Mouse (Mus musculus) midbrain, postnatal 0 days (tissue): ENCODE data around the gene Ptprt. TPM values are rescaled to one million over a fixed set of nuclear protein-coding genes. Genes with fewer than 3 reads are reported as not detected.
A peak's percentile ranks its signal among the peaks of the same experiment; 100 is the strongest.

Experiments used
- ATAC-seq: fragments of 200-750 bp; cut with Nextera tagmentation; 2 replicates; pipeline ENCODE4 v1.8.0; 2017; ENCODE audit warnings: moderate number of reproducible peaks, mild to moderate bottlenecking, moderate TSS enrichment, moderate library complexity; ENCODE audit not compliant: low FRiP score
- DNase-seq: peaks from one replicate; pipeline ENCODE4 v3.0.0-alpha.2; 2015; ENCODE audit warnings: low spot score
- H3K27ac ChIP-seq: fragments of 300-500 bp; sonication (generic); 2 replicates; pipeline ENCODE4 v1.5.1; 2014; ENCODE audit warnings: low read depth, mild to moderate bottlenecking, low read length, mixed read lengths
- H3K27me3 ChIP-seq: fragments of 300-500 bp; sonication (generic); 2 replicates; pipeline ENCODE4 v1.6.1; 2014; ENCODE audit warnings: low read length, control low read depth, mixed read lengths; ENCODE audit not compliant: insufficient read depth
- H3K36me3 ChIP-seq: fragments of 300-500 bp; sonication (generic); 2 replicates; pipeline ENCODE4 v1.6.1; 2014; ENCODE audit warnings: low read length, control low read depth, mixed read lengths; ENCODE audit not compliant: insufficient read depth
- H3K4me1 ChIP-seq: fragments of 300-500 bp; sonication (generic); 2 replicates; pipeline ENCODE4 v1.6.1; 2014; ENCODE audit warnings: mild to moderate bottlenecking, control low read depth, antibody characterized with exemption, low read length, mixed read lengths; ENCODE audit not compliant: insufficient read depth
- H3K4me2 ChIP-seq: fragments of 300-500 bp; sonication (generic); 2 replicates; pipeline ENCODE4 v1.6.1; 2014; ENCODE audit warnings: low read depth, mild to moderate bottlenecking, low read length, mixed read lengths; ENCODE audit not compliant: poor library complexity, severe bottlenecking
- H3K4me3 ChIP-seq: fragments of 300-500 bp; sonication (generic); 2 replicates; pipeline ENCODE4 v1.5.1; 2014; ENCODE audit warnings: low read depth, mild to moderate bottlenecking, low read length, moderate library complexity
- H3K9ac ChIP-seq: fragments of 300-500 bp; sonication (generic); replicated peaks from 2 replicates; pipeline ENCODE4 v1.6.1; 2014; ENCODE audit warnings: mild to moderate bottlenecking, low read length, moderate library complexity, mixed read lengths; ENCODE audit not compliant: poor library complexity, severe bottlenecking
- H3K9me3 ChIP-seq: fragments of 300-500 bp; sonication (generic); 2 replicates; pipeline ENCODE4 v1.6.1; 2016; ENCODE audit warnings: low read length, control low read depth
- CTCF ChIP-seq: IDR thresholded peaks from 2 replicates; pipeline ENCODE4 v1.5.1; 2016; ENCODE audit warnings: antibody characterized with exemption, mild to moderate bottlenecking
- whole genome bisulfite sequencing: fragments of 180-500 bp; shearing (Covaris S2); extraction: QIAGEN DNeasy Blood & Tissue Kit; methylation state at CpG from one replicate; pipeline ENCODE4 v1.1.7; 2014; 5-methylcytosine and 5-hydroxymethylcytosine counted together
- polyA plus RNA-seq: library from polyadenylated mRNA; unstranded; fragments of >200 nt; fragmentation: Nextera tagmentation; extraction: Ambion mirVana; gene quantifications from 2 replicates; pipeline ENCODE4 v1.2.1, GENCODE M21; 2015
- total RNA-seq: library from RNA; depleted of rRNA; stranded (reverse); fragments of >200 nt; gene quantifications from 2 replicates; pipeline ENCODE4 v1.2.3, GENCODE M21; 2014

Ptprt gene
- total and polyA plus RNA-seq, 2 experiments from 2014 or later: 12.6 to 72.2 TPM

- Histone ChIP-seq H3K4me3 (no peak overlapping the region), H3K9me3 (no peaks in the 10 kb centered on the region), H3K27me3 (no peaks in the 10 kb centered on the region), H3K4me1 (no peaks in the 10 kb centered on the region), H3K27ac (no peak overlapping the region), H3K9ac (no peak overlapping the region), H3K36me3 (no peaks in the 10 kb centered on the region), H3K4me2 (no peak overlapping the region)
- no peak for ATAC-seq
- TF ChIP-seq CTCF: no peak
- no peak for DNase-seq
- WGBS: 32% methylated on average over 1 of the region's 1 CpGs
Observed at GRCm38 (mm10) chr2:162222476-162222875, 438.5 kb downstream of the Ptprt start.

GRCm38 (mm10) chr2:162220586-162220985 is 440.4 kb downstream of the Ptprt start:
- Histone ChIP-seq H3K4me1 (no peaks in the 10 kb centered on the region), H3K9ac (no peak overlapping the region), H3K4me2 (no peak overlapping the region), H3K9me3 (no peaks in the 10 kb centered on the region), H3K4me3 (no peak overlapping the region), H3K36me3 (no peaks in the 10 kb centered on the region), H3K27me3 (no peaks in the 10 kb centered on the region), H3K27ac (no peak overlapping the region)
- ATAC-seq (no peak), DNase-seq (no peak)
- no peak for TF ChIP-seq CTCF

- Histone ChIP-seq H3K4me1 (no peaks in the 10 kb centered on the region), H3K9me3 (no peaks in the 10 kb centered on the region), H3K36me3 (no peaks in the 10 kb centered on the region), H3K4me2 (no peak overlapping the region), H3K27me3 (no peaks in the 10 kb centered on the region), H3K9ac (no peak overlapping the region), H3K4me3 (no peak overlapping the region), H3K27ac (no peak overlapping the region)
- ATAC-seq (no peak), DNase-seq (peak; percentile 29)
- WGBS: 76% methylated on average over 4 of the region's 4 CpGs
- no peak for TF ChIP-seq CTCF
Observed at GRCm38 (mm10) chr2:162219507-162219906, 441.4 kb downstream of the Ptprt start.

- TF ChIP-seq CTCF: no peak
- ATAC-seq (no peak), DNase-seq (no peak)
- no peaks in the 10 kb centered on the region for H3K9me3 ChIP-seq
- no peak overlapping the region for H3K4me2 ChIP-seq
- H3K9ac ChIP-seq: no peak overlapping the region
- no peaks in the 10 kb centered on the region for H3K27me3 ChIP-seq
- no peak overlapping the region for H3K27ac ChIP-seq
- H3K4me1 ChIP-seq: no peaks in the 10 kb centered on the region
- 88% methylated on average over 5 of the region's 5 CpGs for WGBS
- no peaks in the 10 kb centered on the region for H3K36me3 ChIP-seq
- no peak overlapping the region for H3K4me3 ChIP-seq
Observed at GRCm38 (mm10) chr2:162217896-162218295, 443.1 kb downstream of the Ptprt start.

GRCm38 (mm10) chr2:162212397-162212796 is 448.6 kb downstream of the Ptprt start:
- H3K36me3 ChIP-seq: no peaks in the 10 kb centered on the region
- H3K9me3 ChIP-seq: no peaks in the 10 kb centered on the region
- 22% methylated on average over 2 of the region's 2 CpGs for WGBS
- DNase-seq (no peak), ATAC-seq (no peak)
- H3K9ac ChIP-seq: no peak overlapping the region
- no peak overlapping the region for H3K27ac ChIP-seq
- H3K4me1 ChIP-seq: no peaks in the 10 kb centered on the region
- TF ChIP-seq CTCF: no peak
- H3K4me2 ChIP-seq: no peak overlapping the region
- no peak overlapping the region for H3K4me3 ChIP-seq
- H3K27me3 ChIP-seq: no peaks in the 10 kb centered on the region

- Histone ChIP-seq H3K4me1 (no peaks in the 10 kb centered on the region), H3K27me3 (no peaks in the 10 kb centered on the region), H3K27ac (no peak overlapping the region), H3K4me3 (no peak overlapping the region), H3K9ac (no peak overlapping the region), H3K4me2 (no peak overlapping the region), H3K36me3 (no peaks in the 10 kb centered on the region), H3K9me3 (no peaks in the 10 kb centered on the region)
- ATAC-seq (no peak), DNase-seq (no peak)
- 89% methylated on average over 6 of the region's 6 CpGs for WGBS
- TF ChIP-seq CTCF: no peak
Observed at GRCm38 (mm10) chr2:162210564-162210963, 450.4 kb downstream of the Ptprt start.
